Mouse (Mus musculus) spleen, adult 2 months (tissue): ENCODE measurements around the gene Cttnbp2.

Experiments
- CTCF ChIP-seq: fragments of 200-500 bp; IDR thresholded peaks from 2 replicates; pipeline ENCODE4 v1.5.1; 2011; ENCODE audit warnings: mild to moderate bottlenecking, inconsistent platforms; ENCODE audit not compliant: insufficient read depth, insufficient read length, insufficient replicate concordance; ENCODE audit errors: extremely low read depth
- POLR2A ChIP-seq: fragments of 200-500 bp; IDR thresholded peaks from 2 replicates; pipeline ENCODE4 v1.6.1; 2011; ENCODE audit warnings: low read depth, low read length, inconsistent platforms

DNA sequence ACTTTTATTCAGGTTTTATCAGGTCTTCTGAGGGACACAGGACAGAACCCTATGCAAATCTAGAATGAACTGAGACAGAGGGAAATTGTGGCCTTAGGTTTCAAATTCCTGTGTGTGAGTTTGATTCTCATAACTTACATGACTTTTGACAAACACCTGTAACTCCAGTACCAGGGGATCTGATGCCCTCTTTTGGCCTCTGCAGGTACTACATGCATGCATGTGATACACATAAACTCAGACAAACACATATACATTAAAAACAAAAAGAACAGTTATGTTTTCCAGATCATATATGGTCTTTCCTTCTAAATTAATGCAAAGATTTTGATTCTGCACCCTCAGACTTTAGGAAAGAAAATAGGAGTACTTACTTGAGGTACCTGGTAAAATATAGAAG, 153.7 kb downstream of the Cttnbp2 start:
- TF ChIP-seq POLR2A (no peak), CTCF (no peak)
